Mouse (Mus musculus) testis, adult 2 months (tissue): Measurements from ENCODE around the gene Agpat2.

Experiments used
- CTCF ChIP-seq: fragments of 200-500 bp; IDR thresholded peaks from 2 replicates; pipeline ENCODE4 v1.5.1; 2012; ENCODE audit warnings: low read depth, mild to moderate bottlenecking, inconsistent platforms, low read length, moderate library complexity; ENCODE audit not compliant: control insufficient read depth, insufficient read depth, insufficient replicate concordance
- POLR2A ChIP-seq: fragments of 200-500 bp; IDR thresholded peaks from 2 replicates; pipeline ENCODE4 v1.6.1; 2012; ENCODE audit warnings: low read depth, mild to moderate bottlenecking, inconsistent platforms, low read length, moderate library complexity; ENCODE audit not compliant: control insufficient read depth

GRCm38 (mm10) chr2:26583640-26584039 lies 20.6 kb downstream of the Agpat2 start:
- TF ChIP-seq CTCF = no peak
- no peak for TF ChIP-seq POLR2A
